Mouse (Mus musculus) kidney, postnatal 0 days (tissue): ENCODE measurements around the gene Col25a1. TPM values are rescaled to one million over a fixed set of nuclear protein-coding genes. Genes with fewer than 3 reads are reported as not detected.
A peak's percentile ranks its signal among the peaks of the same experiment; 100 is the strongest.

ENCODE experiments used
- ATAC-seq: fragments of 200-750 bp; cut with Nextera tagmentation; replicated peaks from 2 replicates; pipeline ENCODE4 v1.8.0; 2017; ENCODE audit warnings: low read depth, moderate number of reproducible peaks, moderate TSS enrichment, moderate library complexity; ENCODE audit not compliant: low FRiP score
- DNase-seq: peaks from one replicate; pipeline ENCODE4 v3.0.0-alpha.2; 2016; ENCODE audit warnings: low spot score
- H3K27ac ChIP-seq: fragments of 300-500 bp; sonication (generic); 2 replicates; pipeline ENCODE4 v1.5.1; 2014; ENCODE audit warnings: mild to moderate bottlenecking
- H3K27me3 ChIP-seq: fragments of 300-500 bp; sonication (generic); 2 replicates; pipeline ENCODE4 v1.6.1; 2014; ENCODE audit warnings: low read length, mixed read lengths; ENCODE audit not compliant: insufficient read depth
- H3K36me3 ChIP-seq: fragments of 300-500 bp; sonication (generic); 2 replicates; pipeline ENCODE4 v1.6.1; 2014; ENCODE audit warnings: low read length, mixed read lengths; ENCODE audit not compliant: insufficient read depth
- H3K4me1 ChIP-seq: fragments of 300-500 bp; sonication (generic); replicated peaks from 2 replicates; pipeline ENCODE4 v1.6.1; 2014; ENCODE audit warnings: antibody characterized with exemption, low read length, mixed read lengths; ENCODE audit not compliant: insufficient read depth
- H3K4me2 ChIP-seq: fragments of 300-500 bp; sonication (generic); 2 replicates; pipeline ENCODE4 v1.6.1; 2014; ENCODE audit warnings: mild to moderate bottlenecking, low read length, moderate library complexity, mixed read lengths
- H3K4me3 ChIP-seq: fragments of 300-500 bp; sonication (generic); replicated peaks from 2 replicates; pipeline ENCODE4 v1.5.1; 2014; ENCODE audit warnings: low read depth, low read length
- H3K9ac ChIP-seq: fragments of 300-500 bp; sonication (generic); 2 replicates; pipeline ENCODE4 v1.6.1; 2014; ENCODE audit warnings: low read depth, low read length
- H3K9me3 ChIP-seq: fragments of 300-500 bp; sonication (generic); replicated peaks from 2 replicates; pipeline ENCODE4 v1.6.1; 2016; ENCODE audit warnings: low read length, inconsistent platforms, mixed read lengths
- CTCF ChIP-seq: IDR thresholded peaks from 2 replicates; pipeline ENCODE4 v1.5.1; 2016; ENCODE audit warnings: antibody characterized with exemption, low read depth, mild to moderate bottlenecking, moderate library complexity
- WGBS: fragments of 180-500 bp; shearing (Covaris S2); extraction: QIAGEN DNeasy Blood & Tissue Kit; methylation state at CpG from one replicate; pipeline ENCODE4 v1.1.7; 2014; 5-methylcytosine and 5-hydroxymethylcytosine counted together
- polyA plus RNA-seq: library from polyadenylated mRNA; unstranded; fragments of >200 nt; fragmentation: Nextera tagmentation; extraction: Ambion mirVana; gene quantifications from 2 replicates; pipeline ENCODE4 v1.2.1, GENCODE M21; 2015

Gene Col25a1
- polyA plus RNA-seq, 1 experiment from 2014 or later, result 1.4 TPM

DNA sequence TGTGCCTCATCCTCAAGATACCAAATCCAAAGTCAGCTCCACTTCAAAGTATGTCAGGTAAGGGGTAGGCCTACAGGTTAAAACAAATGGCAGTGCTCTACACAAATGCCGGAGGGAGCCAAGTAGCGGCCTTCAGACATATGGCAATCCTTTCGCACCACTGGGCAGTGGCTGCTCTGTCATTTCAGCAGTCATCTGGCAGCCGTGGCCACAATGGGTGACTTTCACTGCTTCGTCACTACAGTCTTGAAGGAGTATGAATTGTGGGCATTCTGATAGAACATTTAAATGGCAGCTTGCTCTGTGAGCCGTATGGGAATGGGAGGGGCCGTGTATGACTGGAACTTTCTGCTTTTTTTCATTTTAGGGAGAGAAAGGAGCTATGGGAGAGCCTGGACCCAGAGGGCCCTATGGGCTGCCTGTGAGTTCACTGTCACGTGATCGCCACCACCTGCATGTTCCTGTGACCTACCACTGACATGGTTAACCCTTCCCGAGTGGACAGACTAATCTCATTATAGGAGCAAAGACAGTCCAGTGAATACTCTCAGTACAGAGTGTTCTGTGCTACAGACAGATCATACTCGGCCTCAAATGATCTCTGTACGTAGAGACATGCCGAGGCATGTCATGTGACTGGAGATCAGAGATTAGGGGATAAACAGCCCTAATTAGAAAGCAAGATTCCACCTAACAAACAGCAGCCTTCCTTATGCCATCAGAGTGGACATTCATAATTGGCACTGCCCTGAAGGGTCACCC is 451.8 kb downstream of the Col25a1 start:
- TF ChIP-seq CTCF, result no peak
- ATAC-seq, result no peak; the same call in 1 of the 2 replicates
- Histone ChIP-seq H3K36me3 (no peaks in the 10 kb centered on the region), H3K9ac (no peak overlapping the region), H3K4me3 (no peak overlapping the region), H3K27me3 (no peaks in the 10 kb centered on the region), H3K27ac (no peak overlapping the region), H3K4me1 (no peaks in the 10 kb centered on the region), H3K9me3 (no peaks in the 10 kb centered on the region), H3K4me2 (no peak overlapping the region)
- DNase-seq, result no peak
- 75% methylated on average over 13 of the region's 13 CpGs for WGBS

- ATAC-seq (no peak), DNase-seq (no peak)
- no peak for TF ChIP-seq CTCF
- Histone ChIP-seq H3K27ac (no peak overlapping the region), H3K27me3 (no peaks in the 10 kb centered on the region), H3K4me1 (no peaks in the 10 kb centered on the region), H3K9me3 (no peaks in the 10 kb centered on the region), H3K4me3 (no peak overlapping the region), H3K4me2 (no peak overlapping the region), H3K36me3 (no peaks in the 10 kb centered on the region), H3K9ac (no peak overlapping the region)
- WGBS, result 62% methylated on average over 7 of the region's 7 CpGs
Observed at GRCm38 (mm10) chr3:130584007-130584406, 452.7 kb downstream of the Col25a1 start.

DNA sequence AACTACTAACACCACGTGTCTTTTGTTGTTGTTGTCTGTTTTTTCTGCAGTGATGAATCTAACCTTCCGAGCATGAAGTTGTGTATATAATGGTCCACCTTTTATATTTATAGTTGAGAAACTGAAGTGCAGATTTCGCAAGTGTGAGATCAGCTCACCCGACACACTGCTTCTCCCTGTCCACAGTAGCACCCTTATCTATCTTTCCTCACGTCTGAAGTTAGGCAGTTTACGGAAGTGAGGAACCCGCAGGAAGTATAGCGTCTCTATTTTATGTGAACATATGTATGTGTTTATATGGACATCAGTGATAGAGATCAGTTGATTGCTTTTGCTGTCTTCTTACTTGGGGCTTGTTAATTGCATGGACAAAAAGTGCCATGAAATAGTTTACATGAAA is 463.7 kb downstream of the Col25a1 start:
- Histone ChIP-seq H3K4me1 (no peaks in the 10 kb centered on the region), H3K9me3 (no peaks in the 10 kb centered on the region), H3K9ac (no peak overlapping the region), H3K4me2 (no peak overlapping the region), H3K4me3 (no peak overlapping the region), H3K36me3 (no peaks in the 10 kb centered on the region), H3K27ac (no peak overlapping the region), H3K27me3 (no peaks in the 10 kb centered on the region)
- DNase-seq (no peak), ATAC-seq (no peak)
- TF ChIP-seq CTCF, result no peak
- 84% methylated on average over 8 of the region's 8 CpGs for WGBS

DNA sequence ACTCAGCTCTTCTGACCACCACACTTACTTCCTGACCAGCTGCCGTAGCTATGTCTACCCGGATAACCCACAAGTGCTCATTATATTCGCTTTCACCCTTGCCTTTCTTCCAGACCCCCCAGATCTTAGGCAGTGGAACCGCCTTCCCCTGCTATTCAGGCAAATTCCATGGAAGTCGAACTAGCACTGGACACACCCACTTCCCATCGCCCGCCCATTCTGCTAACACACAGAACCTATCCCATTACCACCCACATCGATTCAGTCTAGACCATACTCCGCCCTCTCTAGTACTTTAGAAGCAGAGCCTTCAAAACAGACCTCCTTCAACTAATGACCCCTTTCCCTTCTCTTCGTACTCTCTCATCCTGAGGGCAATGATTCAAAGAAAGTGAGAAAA is 470.2 kb downstream of the Col25a1 start:
- no peak overlapping the region for H3K9ac ChIP-seq
- DNase-seq (no peak), ATAC-seq (no peak)
- H3K9me3 ChIP-seq, result no peaks in the 10 kb centered on the region
- H3K36me3 ChIP-seq, result no peaks in the 10 kb centered on the region
- no peak overlapping the region for H3K4me2 ChIP-seq
- H3K27ac ChIP-seq, result no peak overlapping the region
- no peaks in the 10 kb centered on the region for H3K4me1 ChIP-seq
- WGBS, result 70% methylated on average over 10 of the region's 10 CpGs
- no peak for TF ChIP-seq CTCF
- H3K4me3 ChIP-seq, result no peak overlapping the region
- H3K27me3 ChIP-seq, result no peaks in the 10 kb centered on the region

- no peaks in the 10 kb centered on the region for H3K27me3 ChIP-seq
- no peaks in the 10 kb centered on the region for H3K9me3 ChIP-seq
- H3K9ac ChIP-seq, result no peak overlapping the region
- DNase-seq (peak; percentile 45), ATAC-seq (0 out of 2 replicates have a peak, but pooled peaks have one; percentile 21)
- peak; percentile 71 for TF ChIP-seq CTCF
- 71% methylated on average over 2 of the region's 2 CpGs for WGBS
- H3K4me1 ChIP-seq, result no peaks in the 10 kb centered on the region
- no peaks in the 10 kb centered on the region for H3K36me3 ChIP-seq
- no peak overlapping the region for H3K4me2 ChIP-seq
- no peak overlapping the region for H3K4me3 ChIP-seq
- no peak overlapping the region for H3K27ac ChIP-seq
Observed at GRCm38 (mm10) chr3:130607924-130608323, 476.6 kb downstream of the Col25a1 start.

GRCm38 (mm10) chr3:130614444-130614843 is 483.1 kb downstream of the Col25a1 start:
- no peak for ATAC-seq

More at GRCm38 (mm10) chr3:130614444-130614843, 483.1 kb downstream of the Col25a1 start:
- Histone ChIP-seq H3K36me3 (no peaks in the 10 kb centered on the region), H3K4me3 (no peak overlapping the region), H3K4me2 (no peak overlapping the region), H3K4me1 (peaks cover 6% of the 10 kb centered on the region; the same call in 1 of the 2 replicates), H3K9ac (no peak overlapping the region), H3K27me3 (no peaks in the 10 kb centered on the region), H3K27ac (no peak overlapping the region), H3K9me3 (no peaks in the 10 kb centered on the region)
- TF ChIP-seq CTCF, result no peak
- no peak for DNase-seq
- 87% methylated on average over 9 of the region's 9 CpGs for WGBS
